Mouse (Mus musculus) megakaryocyte, embryonic 14.5 days (primary cell): Measurements from ENCODE around the gene Calm2. TPM values are rescaled to one million over a fixed set of nuclear protein-coding genes. Genes with fewer than 3 reads are reported as not detected.
A peak's percentile ranks its signal among the peaks of the same experiment; 100 is the strongest.

Experiments
- H3K27me3 ChIP-seq: replicated peaks from 2 replicates; pipeline ENCODE3; 2012; ENCODE audit warnings: inconsistent platforms
- H3K36me3 ChIP-seq: replicated peaks from 2 replicates; pipeline ENCODE3; 2012; ENCODE audit warnings: low read length, inconsistent platforms, mixed read lengths
- H3K4me1 ChIP-seq: 2 replicates; pipeline ENCODE4 v1.6.1; 2012; ENCODE audit warnings: inconsistent platforms
- H3K4me3 ChIP-seq: replicated peaks from 2 replicates; pipeline ENCODE3; 2012; ENCODE audit warnings: moderate library complexity, mild to moderate bottlenecking, inconsistent platforms
- H3K9me3 ChIP-seq: 2 replicates; pipeline ENCODE4 v1.6.1; 2012; ENCODE audit warnings: inconsistent platforms
- FLI1 ChIP-seq: IDR thresholded peaks from 2 replicates; pipeline ENCODE4 v1.6.1; 2012; ENCODE audit warnings: low read length, inconsistent platforms, mixed read lengths
- GATA1 ChIP-seq: IDR thresholded peaks from 3 replicates; pipeline ENCODE4 v1.6.1; 2012; ENCODE audit warnings: mixed read lengths, low read length, inconsistent platforms, borderline replicate concordance
- polyA plus RNA-seq: library from polyadenylated mRNA; stranded (reverse); fragments of >175 nt; gene quantifications from 2 replicates; pipeline ENCODE4 v1.2.3, GENCODE M21; 2012; ENCODE audit warnings: low replicate concordance; ENCODE audit not compliant: insufficient read depth

Calm2 gene
- polyA plus RNA-seq, 1 experiment: 36.6 TPM

DNA sequence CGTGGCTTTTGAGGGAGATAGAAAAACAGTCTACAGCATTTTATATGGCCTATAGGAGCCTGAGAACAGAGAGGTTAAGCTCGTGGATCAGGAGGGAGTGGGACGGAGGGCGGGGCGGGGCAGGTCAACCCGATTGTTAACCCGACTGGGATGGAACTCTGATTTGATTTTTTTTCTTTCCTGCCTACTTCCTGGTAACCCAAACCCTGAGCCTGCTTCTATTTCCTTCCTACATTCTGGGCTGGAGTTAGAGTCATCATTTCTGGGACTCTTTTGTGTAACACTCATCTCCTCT lies 27.7 kb upstream of the Calm2 start:
- no peak for TF ChIP-seq FLI1
- no peak for TF ChIP-seq GATA1
- Histone ChIP-seq H3K36me3 (no peaks in the 10 kb centered on the region), H3K27me3 (peaks cover 68% of the 10 kb centered on the region), H3K4me3 (peak overlapping the region; percentile 83), H3K4me1 (peaks cover 30% of the 10 kb centered on the region), H3K9me3 (peaks cover 7% of the 10 kb centered on the region; the same call in 1 of the 2 replicates)

DNA sequence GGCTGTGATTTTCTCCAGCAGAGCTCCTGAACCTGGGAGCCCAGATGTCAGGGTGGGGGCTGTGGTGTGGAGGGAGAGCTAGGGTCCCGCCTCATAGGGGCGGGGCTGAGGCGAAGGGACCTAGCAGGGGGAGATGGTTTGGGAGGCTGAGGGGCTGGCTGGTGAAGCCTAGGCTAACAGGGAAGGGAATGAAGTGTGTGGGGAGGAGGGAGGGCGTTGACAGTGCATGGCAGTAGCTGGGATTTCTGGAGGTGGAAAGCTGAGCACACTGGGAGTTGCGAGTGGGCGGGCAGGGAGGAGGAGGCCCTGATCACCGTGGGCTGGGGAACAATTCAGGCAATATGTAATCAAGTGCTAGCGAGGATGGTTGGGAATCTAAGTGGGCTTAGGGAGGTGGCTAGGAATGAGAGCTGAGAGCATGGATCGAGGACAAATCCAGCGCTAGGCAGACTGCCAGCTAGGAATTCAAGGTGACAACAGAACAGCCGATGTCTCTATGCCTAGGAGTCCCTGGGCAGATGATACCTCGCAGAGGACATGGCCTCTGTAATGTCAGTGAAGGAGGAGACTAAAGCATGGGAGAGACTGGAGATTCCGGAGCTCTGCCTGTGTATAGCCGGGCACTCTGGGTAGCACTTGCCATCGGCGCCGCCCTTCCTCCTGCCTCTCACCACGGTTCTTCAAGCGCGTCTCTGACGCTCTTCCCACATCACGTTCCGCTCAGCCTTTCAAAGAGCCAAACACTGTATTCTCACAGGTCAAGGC lies 27.2 kb upstream of the Calm2 start:
- Histone ChIP-seq H3K4me3 (peak overlapping the region; percentile 83), H3K36me3 (no peaks in the 10 kb centered on the region)
- TF ChIP-seq GATA1: no peak
- TF ChIP-seq FLI1: no peak

DNA sequence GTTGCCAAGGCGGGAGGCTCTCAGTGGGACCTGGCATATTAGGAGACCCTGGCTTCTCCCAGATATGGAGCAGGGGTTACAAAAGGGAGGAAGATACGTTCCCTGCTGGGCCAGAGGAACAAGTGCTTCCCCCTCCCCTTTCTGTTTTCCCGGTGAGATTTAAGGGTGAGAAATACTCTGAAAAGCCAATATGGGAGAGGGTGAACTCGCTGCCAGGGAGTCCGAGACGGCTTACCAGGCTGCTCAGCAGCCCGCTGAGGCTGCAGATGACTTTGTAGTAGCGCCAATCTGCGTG lies 26.7 kb upstream of the Calm2 start:
- H3K4me1 ChIP-seq: peaks cover 30% of the 10 kb centered on the region
- no peaks in the 10 kb centered on the region for H3K36me3 ChIP-seq
- H3K4me3 ChIP-seq: no peak overlapping the region
- peaks cover 7% of the 10 kb centered on the region; the same call in 1 of the 2 replicates for H3K9me3 ChIP-seq
- TF ChIP-seq GATA1: no peak
- TF ChIP-seq FLI1: no peak
- peaks cover 69% of the 10 kb centered on the region for H3K27me3 ChIP-seq

More for the DNA sequence above, 27.2 kb upstream of the Calm2 start:
- H3K27me3 ChIP-seq: peaks cover 72% of the 10 kb centered on the region
- H3K9me3 ChIP-seq: peaks cover 7% of the 10 kb centered on the region; the same call in 1 of the 2 replicates
- H3K4me1 ChIP-seq: peaks cover 30% of the 10 kb centered on the region

DNA sequence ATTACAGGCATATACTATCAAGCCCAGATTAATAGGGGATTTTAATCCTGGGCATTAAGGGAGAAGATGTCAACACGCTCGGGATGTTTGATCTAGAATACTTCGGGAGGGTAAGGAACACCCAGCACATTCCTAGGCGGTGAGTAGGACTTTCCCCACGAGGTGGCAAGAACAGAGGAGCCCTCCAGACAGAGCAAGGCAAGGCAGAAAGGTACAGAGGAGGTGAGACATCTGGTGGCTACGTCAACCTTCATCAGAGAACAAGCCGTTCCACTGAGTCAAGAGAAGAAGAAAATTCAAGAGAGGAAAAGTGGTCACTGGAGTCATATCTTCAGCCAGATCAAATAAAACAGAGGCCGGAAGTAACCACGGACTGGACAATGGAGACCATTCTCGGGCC lies 26.1 kb upstream of the Calm2 start:
- no peak for TF ChIP-seq FLI1
- no peak for TF ChIP-seq GATA1
- Histone ChIP-seq H3K9me3 (peaks cover 7% of the 10 kb centered on the region; the same call in 1 of the 2 replicates), H3K27me3 (peaks cover 64% of the 10 kb centered on the region), H3K36me3 (no peaks in the 10 kb centered on the region), H3K4me3 (no peak overlapping the region), H3K4me1 (peaks cover 30% of the 10 kb centered on the region)

DNA sequence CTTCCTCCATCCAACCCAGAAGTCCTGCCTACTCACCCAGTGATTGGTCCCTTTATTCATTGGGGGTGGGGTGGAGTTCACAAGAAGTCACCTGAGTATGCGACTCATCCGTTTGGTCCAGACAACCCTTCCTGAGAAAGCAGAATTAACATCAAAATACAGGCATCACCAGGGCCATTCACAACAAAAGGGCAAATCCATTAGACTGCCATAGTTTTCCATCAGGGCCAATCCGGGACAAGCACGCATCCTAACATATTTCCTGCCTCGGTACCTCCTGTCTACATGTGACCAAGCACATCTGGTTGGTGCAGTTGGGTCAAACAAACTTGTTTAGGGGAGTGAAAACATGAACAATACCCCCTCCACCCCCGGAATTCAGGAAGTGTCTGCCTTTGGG lies 24.9 kb upstream of the Calm2 start:
- peaks cover 30% of the 10 kb centered on the region for H3K4me1 ChIP-seq

DNA sequence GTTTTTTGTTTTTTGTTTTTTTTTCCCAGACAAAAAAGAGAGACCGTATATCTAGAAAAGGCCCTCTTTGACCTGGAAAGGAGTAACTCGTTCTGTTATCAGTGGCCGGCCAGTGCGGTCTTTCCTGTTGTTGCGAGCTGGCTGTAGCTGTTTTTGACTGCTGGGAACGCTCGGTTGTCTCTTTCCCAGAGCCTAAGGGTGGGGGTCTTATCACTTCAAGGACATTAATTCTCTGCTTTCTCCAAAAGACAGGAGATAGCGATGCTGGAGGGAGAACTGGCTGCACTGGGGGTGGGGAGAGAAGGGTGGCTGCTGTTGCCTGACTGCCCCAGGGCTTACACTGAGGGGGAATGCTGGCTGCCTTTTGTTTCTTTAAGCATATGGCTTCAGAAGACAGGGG lies 24.1 kb upstream of the Calm2 start:
- Histone ChIP-seq H3K4me1 (peaks cover 30% of the 10 kb centered on the region), H3K27me3 (peaks cover 58% of the 10 kb centered on the region), H3K36me3 (no peaks in the 10 kb centered on the region), H3K4me3 (no peak overlapping the region), H3K9me3 (peaks cover 1% of the 10 kb centered on the region; the same call in 1 of the 2 replicates)
- TF ChIP-seq GATA1 (no peak), FLI1 (no peak)

More for the DNA sequence above, 24.9 kb upstream of the Calm2 start:
- Histone ChIP-seq H3K36me3 (no peaks in the 10 kb centered on the region), H3K27me3 (peaks cover 62% of the 10 kb centered on the region), H3K9me3 (peaks cover 7% of the 10 kb centered on the region; the same call in 1 of the 2 replicates), H3K4me3 (no peak overlapping the region)
- TF ChIP-seq GATA1: no peak
- TF ChIP-seq FLI1: no peak

DNA sequence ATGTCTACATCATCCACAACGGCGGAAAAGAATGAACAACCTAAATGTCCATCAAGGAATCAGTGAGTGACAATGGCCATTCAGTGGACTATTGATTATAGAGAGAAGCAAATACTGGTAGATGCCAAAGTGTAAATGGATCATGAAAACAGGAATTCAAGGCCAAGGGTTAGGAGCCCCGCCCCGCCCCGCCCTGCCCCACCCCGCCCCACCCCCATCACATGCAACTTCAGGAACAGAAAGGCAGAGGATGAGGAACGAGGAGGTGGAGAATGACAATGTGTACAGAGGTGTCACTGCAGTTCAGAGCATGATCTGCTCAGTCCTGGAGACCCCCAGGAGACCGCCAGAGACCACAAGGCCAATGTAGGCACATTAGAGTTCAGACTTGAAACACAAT lies 23.5 kb upstream of the Calm2 start:
- no peaks in the 10 kb centered on the region for H3K9me3 ChIP-seq
- no peak overlapping the region for H3K4me3 ChIP-seq
- no peaks in the 10 kb centered on the region for H3K36me3 ChIP-seq
- no peak for TF ChIP-seq GATA1
- no peak for TF ChIP-seq FLI1
- peaks cover 30% of the 10 kb centered on the region for H3K4me1 ChIP-seq
- H3K27me3 ChIP-seq: peaks cover 56% of the 10 kb centered on the region

DNA sequence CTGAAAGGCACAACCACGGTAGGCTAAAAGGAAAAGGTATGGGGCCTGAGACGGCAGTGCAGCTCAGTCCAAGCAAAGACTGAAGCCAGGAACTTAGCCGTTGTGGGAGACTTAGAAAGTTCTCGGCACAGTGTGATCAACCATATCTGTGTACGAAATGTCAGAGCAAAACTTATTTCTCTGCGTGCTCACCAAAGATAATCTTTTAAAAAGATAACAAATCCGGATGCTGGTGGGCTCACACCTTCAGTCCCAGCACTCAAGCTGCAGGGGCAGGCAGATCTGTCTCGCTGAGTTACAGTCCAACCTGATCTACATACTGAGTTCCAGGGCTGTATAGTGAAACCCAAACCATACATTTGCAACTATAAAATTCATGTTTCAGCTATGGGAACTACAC lies 22.7 kb upstream of the Calm2 start:
- H3K9me3 ChIP-seq: no peaks in the 10 kb centered on the region
- TF ChIP-seq GATA1: no peak
- no peak for TF ChIP-seq FLI1
- H3K4me3 ChIP-seq: no peak overlapping the region
- peaks cover 28% of the 10 kb centered on the region for H3K4me1 ChIP-seq
- no peaks in the 10 kb centered on the region for H3K36me3 ChIP-seq
- H3K27me3 ChIP-seq: peaks cover 48% of the 10 kb centered on the region

DNA sequence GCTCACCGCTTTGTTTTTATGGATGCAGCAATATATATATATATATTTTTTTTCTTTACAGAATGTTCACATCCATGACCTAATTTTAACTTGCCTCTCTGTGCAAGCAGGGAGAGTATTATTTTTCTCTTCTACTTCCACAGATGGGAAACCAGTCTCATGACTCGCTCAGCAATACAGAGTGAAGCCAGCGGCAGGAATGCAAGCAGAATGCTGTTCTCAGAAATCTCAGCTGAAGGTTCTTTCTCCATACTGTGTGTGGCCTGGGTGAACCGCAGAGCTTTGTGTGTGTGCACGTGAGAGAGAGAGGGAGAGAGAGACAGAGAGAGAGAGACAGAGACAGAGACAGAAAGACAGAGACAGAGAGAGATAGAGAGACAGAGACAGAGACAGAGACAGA lies 21.9 kb upstream of the Calm2 start:
- Histone ChIP-seq H3K9me3 (no peaks in the 10 kb centered on the region), H3K4me1 (peaks cover 20% of the 10 kb centered on the region), H3K4me3 (no peak overlapping the region), H3K36me3 (no peaks in the 10 kb centered on the region), H3K27me3 (peaks cover 44% of the 10 kb centered on the region)
- TF ChIP-seq FLI1 (no peak), GATA1 (no peak)

DNA sequence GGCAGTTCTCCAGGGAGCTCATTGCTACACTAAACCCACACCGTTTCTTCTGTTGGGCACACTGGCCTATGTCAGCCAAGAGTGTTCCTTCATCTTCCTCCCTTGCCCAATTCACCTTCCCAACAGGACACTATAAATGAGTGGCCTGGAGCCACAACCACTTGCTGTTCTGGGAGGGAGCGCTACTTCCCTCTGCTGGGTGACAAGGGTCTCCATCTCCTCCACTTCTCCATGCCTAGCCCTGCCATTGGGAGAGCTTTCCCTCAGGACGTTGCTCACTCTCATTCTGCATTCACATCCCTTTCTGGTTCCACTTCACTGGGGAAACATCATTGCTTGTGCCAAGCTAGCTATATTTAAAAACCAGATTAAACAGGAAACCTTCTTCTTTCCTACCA lies 14.8 kb upstream of the Calm2 start:
- Histone ChIP-seq H3K27me3 (peaks cover 55% of the 10 kb centered on the region), H3K4me1 (peaks cover 35% of the 10 kb centered on the region), H3K4me3 (no peak overlapping the region), H3K9me3 (no peaks in the 10 kb centered on the region), H3K36me3 (no peaks in the 10 kb centered on the region)
- TF ChIP-seq GATA1: no peak
- no peak for TF ChIP-seq FLI1

DNA sequence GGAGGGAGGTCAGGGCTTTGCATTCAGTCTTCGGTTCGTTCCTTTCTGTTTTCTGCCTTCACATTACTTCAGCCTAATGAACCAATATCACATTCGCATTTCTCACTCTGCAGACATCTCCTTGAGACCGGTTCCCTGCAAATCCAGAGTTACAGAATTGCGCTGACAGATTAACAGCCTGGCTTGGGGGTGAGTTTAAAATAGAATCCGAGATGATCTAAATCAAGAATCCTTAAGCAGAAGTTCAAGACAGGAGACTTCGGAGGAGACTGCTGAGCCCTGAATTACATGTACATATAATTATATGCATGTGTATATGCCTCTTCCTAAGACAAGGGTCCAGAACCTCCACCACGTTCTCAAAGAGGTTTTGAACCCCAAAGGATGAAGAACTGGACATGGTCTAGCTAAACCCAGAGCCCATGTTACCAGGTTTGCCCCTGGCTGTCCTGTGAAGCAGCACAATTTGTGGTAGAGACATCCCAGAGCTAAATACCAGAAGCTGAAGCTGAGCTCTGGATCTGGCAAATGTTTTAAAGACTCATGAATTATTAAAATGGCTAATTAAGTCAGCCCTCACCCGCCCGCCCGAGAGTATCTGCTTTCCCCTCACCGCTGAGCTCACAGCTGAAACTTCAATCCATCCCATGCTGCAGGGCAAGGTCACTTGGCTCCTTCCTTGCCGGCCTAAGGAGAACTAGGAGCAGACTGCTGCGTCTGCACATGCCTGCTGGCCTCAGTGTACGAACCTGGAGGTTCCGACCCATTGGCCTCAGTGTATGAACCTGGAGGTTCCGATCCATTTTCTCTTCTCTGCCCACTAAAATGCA lies 14.1 kb upstream of the Calm2 start:
- Histone ChIP-seq H3K36me3 (no peaks in the 10 kb centered on the region), H3K4me1 (peaks cover 35% of the 10 kb centered on the region), H3K9me3 (no peaks in the 10 kb centered on the region), H3K4me3 (peak overlapping the region; percentile 86), H3K27me3 (peaks cover 56% of the 10 kb centered on the region)
- TF ChIP-seq GATA1 (no peak), FLI1 (no peak)
